Mouse (Mus musculus): Measurements from ENCODE around the gene Cdh23. TPM values are rescaled to one million over a fixed set of nuclear protein-coding genes. Genes with fewer than 3 reads are reported as not detected.
A peak's percentile ranks its signal among the peaks of the same experiment; 100 is the strongest.

Cdh23 gene
- total and polyA plus RNA-seq, 2 experiments from 2014 or later: 1.9 to 13.1 TPM

DNA sequence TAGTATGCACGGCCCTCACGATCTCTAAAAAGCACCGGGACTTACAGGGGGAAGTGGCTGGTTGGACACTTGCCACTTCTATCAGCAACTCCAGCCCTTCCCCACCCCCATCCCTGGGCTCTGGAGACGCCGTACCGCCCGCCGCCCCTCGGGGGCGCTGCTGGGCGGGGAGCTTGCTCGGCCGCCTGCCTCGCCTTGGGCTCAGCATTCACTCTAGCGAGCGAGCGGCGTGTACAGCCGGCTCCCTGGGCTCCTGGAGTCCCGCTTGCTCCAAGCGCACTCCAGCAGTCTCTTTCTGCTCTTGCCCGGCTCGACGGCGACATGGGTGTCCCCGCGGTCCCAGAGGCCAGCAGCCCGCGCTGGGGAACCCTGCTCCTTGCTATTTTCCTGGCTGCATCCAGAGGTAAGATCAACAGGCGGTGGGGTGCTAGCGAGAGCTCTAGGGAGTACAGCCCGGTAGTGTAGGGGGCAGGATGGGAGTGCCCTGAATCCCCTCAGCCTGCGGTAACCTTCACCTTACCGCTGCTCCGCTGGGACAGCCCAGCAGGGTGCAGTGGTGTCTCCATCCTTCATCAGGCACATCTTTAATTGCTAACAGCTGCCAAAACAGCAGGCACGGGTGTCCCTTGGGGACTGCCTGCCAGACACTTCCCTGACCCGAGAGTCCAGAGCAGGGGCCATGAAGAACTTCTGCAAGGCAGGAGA, 349.4 kb downstream of the Cdh23 start, which contains the start of gene Vsir:
Gene Vsir, plus strand, starts transcription at position 151 of the 705 bp plus-strand sequence.
- ATAC-seq (peak; percentile 75), DNase-seq (peak; percentile 69)
- H3K9ac ChIP-seq: no peak within 1 kb of the TSS
- H3K4me3 ChIP-seq (ENCODE audit: low read depth, low read length): peak within 1 kb of the TSS; percentile 12; the same call in 1 of the 2 replicates
- no peak within 1 kb of the TSS for H3K27ac ChIP-seq (ENCODE audit: low read depth, low read length)
- H3K9me3 ChIP-seq (ENCODE audit: low read length): no peaks in the 10 kb centered on the region
- WGBS: 2% methylated on average over 37 of the region's 37 CpGs
- TF ChIP-seq CTCF (IDR thresholded peaks at IDR 0.05; ENCODE audit: low read depth): peak; percentile 59
- H3K4me2 ChIP-seq (ENCODE audit: low read depth): peak within 1 kb of the TSS; percentile 29
- H3K36me3 ChIP-seq (ENCODE audit: insufficient read depth): no peaks in the 10 kb centered on the region
- peaks cover 8% of the 10 kb centered on the region for H3K27me3 ChIP-seq (ENCODE audit: insufficient read depth, low read length)
- H3K4me1 ChIP-seq (ENCODE audit: insufficient read depth): no peaks in the 10 kb centered on the region

DNA sequence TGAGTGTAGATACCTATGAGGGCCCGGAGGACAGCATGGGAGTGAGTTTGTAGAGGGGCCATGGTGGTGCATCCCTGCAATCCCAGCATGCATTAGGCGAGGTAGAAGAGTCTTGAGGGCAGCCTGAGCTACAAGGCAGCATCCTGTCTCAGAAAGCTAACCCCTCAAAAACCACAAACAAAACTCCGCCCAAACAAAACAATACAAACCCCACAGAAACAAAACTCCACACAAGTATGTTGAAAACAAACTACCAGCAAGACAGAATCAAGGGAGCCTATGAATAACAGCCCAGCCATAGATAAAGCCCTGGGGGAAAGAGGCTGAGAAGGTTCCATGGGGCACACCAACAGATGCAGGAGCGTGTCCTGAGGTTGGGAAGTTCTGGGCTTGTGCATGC, 350.2 kb downstream of the Cdh23 start:
- DNase-seq: no peak
- H3K27ac ChIP-seq (ENCODE audit: low read depth, low read length): no peak overlapping the region
- TF ChIP-seq CTCF (IDR thresholded peaks at IDR 0.05; ENCODE audit: low read depth): no peak
- H3K9ac ChIP-seq: no peak overlapping the region
- no peak for ATAC-seq
- no peaks in the 10 kb centered on the region for H3K9me3 ChIP-seq (ENCODE audit: low read length)
- no peaks in the 10 kb centered on the region for H3K4me1 ChIP-seq (ENCODE audit: insufficient read depth)
- peak overlapping the region; percentile 29; the same call in 1 of the 2 replicates for H3K4me2 ChIP-seq (ENCODE audit: low read depth)
- no peaks in the 10 kb centered on the region for H3K36me3 ChIP-seq (ENCODE audit: insufficient read depth)
- peaks cover 8% of the 10 kb centered on the region for H3K27me3 ChIP-seq (ENCODE audit: insufficient read depth, low read length)
- WGBS: 82% methylated on average over 4 of the region's 4 CpGs
- H3K4me3 ChIP-seq (ENCODE audit: low read depth, low read length): no peak overlapping the region

DNA sequence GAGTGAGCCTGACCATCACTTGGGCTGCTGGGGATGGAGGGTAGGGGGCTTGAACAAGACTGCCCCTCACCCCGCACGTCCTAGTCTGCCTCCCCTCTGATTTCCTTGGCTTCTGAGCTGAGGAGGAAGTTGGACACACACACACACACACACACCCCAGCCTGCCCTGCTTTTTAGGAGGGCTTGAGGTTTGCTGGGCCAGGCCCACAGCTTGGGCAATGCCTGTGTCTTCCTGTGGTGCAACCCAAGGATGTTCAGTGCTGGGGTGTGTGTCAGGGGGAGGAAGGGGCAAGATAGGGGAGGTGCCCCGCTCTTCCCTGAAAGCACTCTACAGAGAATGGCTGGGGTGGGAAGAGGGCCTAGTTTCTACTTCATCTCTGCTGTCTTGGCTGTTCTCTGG, 352.2 kb downstream of the Cdh23 start:
- Histone ChIP-seq H3K4me1 (ENCODE audit: insufficient read depth) (no peaks in the 10 kb centered on the region), H3K9ac (no peak overlapping the region), H3K27ac (ENCODE audit: low read depth, low read length) (no peak overlapping the region), H3K27me3 (ENCODE audit: insufficient read depth, low read length) (peaks cover 8% of the 10 kb centered on the region), H3K4me2 (ENCODE audit: low read depth) (no peak overlapping the region), H3K36me3 (ENCODE audit: insufficient read depth) (no peaks in the 10 kb centered on the region), H3K4me3 (ENCODE audit: low read depth, low read length) (no peak overlapping the region), H3K9me3 (ENCODE audit: low read length) (no peaks in the 10 kb centered on the region)
- WGBS: 86% methylated on average over 3 of the region's 3 CpGs
- TF ChIP-seq CTCF (IDR thresholded peaks at IDR 0.05; ENCODE audit: low read depth): no peak
- ATAC-seq (no peak), DNase-seq (no peak)

DNA sequence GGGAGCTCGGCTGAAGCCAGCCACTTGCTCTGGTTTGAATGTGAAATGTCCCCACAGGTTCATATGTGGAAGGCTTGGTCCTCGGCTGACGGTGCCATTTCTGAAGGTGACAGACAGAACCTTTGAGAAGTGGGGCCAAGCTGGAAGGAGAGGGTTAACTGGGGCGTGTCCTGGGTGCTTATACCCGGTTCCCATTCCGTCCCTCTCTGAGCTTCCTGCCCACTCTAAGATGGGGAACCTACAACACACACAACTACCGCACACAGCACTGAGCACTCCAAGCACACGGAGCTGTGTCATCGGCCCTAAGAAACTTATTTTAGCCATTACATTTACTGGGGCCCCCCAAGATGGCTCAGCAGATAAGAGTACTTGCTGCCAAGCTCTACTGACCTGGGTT, 354.8 kb downstream of the Cdh23 start:
- no peak for ATAC-seq

DNA sequence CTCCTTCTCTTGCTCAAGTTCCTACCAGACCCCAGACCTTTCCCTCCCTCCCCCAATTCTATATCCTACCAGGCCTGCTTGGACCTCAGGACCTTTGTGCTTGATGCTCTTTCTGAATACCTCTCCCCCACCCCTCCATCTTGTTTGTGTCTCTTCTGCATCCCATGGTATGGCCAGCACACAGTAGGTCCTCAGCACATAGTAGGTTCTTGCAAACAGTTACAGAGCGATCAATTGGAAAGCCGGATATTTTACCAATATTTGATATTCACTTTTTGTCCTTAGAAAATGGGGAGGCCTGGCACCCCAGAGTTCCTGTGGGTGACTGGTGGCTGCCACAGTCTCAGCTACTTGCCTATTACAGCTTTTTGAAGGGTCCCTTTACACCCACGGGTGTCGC, 361.3 kb downstream of the Cdh23 start:
- 89% methylated on average over 4 of the region's 4 CpGs for WGBS
- no peaks in the 10 kb centered on the region for H3K4me1 ChIP-seq (ENCODE audit: insufficient read depth)
- ATAC-seq (no peak), DNase-seq (no peak)
- no peaks in the 10 kb centered on the region for H3K27me3 ChIP-seq (ENCODE audit: insufficient read depth, low read length)
- no peak overlapping the region for H3K9ac ChIP-seq
- H3K36me3 ChIP-seq (ENCODE audit: insufficient read depth): no peaks in the 10 kb centered on the region
- no peak overlapping the region for H3K27ac ChIP-seq (ENCODE audit: low read depth, low read length)
- H3K9me3 ChIP-seq (ENCODE audit: low read length): no peaks in the 10 kb centered on the region
- H3K4me2 ChIP-seq (ENCODE audit: low read depth): no peak overlapping the region
- TF ChIP-seq CTCF (IDR thresholded peaks at IDR 0.05; ENCODE audit: low read depth): no peak
- H3K4me3 ChIP-seq (ENCODE audit: low read depth, low read length): no peak overlapping the region

More for the DNA sequence above, 354.8 kb downstream of the Cdh23 start:
- Histone ChIP-seq H3K9ac (no peak overlapping the region), H3K36me3 (ENCODE audit: insufficient read depth) (no peaks in the 10 kb centered on the region), H3K27ac (ENCODE audit: low read depth, low read length) (no peak overlapping the region), H3K9me3 (ENCODE audit: low read length) (no peaks in the 10 kb centered on the region), H3K4me2 (ENCODE audit: low read depth) (no peak overlapping the region), H3K27me3 (ENCODE audit: insufficient read depth, low read length) (peaks cover 8% of the 10 kb centered on the region), H3K4me1 (ENCODE audit: insufficient read depth) (no peaks in the 10 kb centered on the region), H3K4me3 (ENCODE audit: low read depth, low read length) (no peak overlapping the region)
- TF ChIP-seq CTCF (IDR thresholded peaks at IDR 0.05; ENCODE audit: low read depth): no peak
- WGBS: 77% methylated on average over 9 of the region's 9 CpGs
- no peak for DNase-seq

DNA sequence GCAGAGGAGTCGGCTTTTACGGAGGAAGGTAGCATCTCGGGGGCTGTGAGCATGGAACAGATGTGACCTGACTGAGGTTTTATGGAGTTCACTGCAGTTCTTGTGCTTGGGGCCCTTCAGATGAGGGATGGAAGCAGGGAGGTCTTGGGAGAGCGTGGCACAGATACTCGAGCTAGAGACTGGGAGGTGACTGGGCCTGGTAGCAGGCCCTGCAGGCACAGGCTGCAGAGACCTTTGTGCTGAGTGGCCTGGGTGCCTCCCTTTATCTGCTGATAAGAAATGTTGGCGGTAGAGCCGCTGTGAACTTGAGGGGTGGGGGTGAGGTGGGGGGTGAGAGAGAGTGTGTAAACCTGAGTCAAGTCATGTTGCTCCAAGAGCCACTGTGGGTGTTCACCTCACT, 361.7 kb downstream of the Cdh23 start:
- H3K4me2 ChIP-seq (ENCODE audit: low read depth): no peak overlapping the region
- H3K4me3 ChIP-seq (ENCODE audit: low read depth, low read length): no peak overlapping the region
- no peaks in the 10 kb centered on the region for H3K9me3 ChIP-seq (ENCODE audit: low read length)
- 86% methylated on average over 7 of the region's 7 CpGs for WGBS
- no peaks in the 10 kb centered on the region for H3K36me3 ChIP-seq (ENCODE audit: insufficient read depth)
- H3K27me3 ChIP-seq (ENCODE audit: insufficient read depth, low read length): no peaks in the 10 kb centered on the region
- DNase-seq (no peak), ATAC-seq (no peak)
- no peak overlapping the region for H3K27ac ChIP-seq (ENCODE audit: low read depth, low read length)
- H3K4me1 ChIP-seq (ENCODE audit: insufficient read depth): no peaks in the 10 kb centered on the region
- no peak overlapping the region for H3K9ac ChIP-seq
- TF ChIP-seq CTCF (IDR thresholded peaks at IDR 0.05; ENCODE audit: low read depth): no peak

DNA sequence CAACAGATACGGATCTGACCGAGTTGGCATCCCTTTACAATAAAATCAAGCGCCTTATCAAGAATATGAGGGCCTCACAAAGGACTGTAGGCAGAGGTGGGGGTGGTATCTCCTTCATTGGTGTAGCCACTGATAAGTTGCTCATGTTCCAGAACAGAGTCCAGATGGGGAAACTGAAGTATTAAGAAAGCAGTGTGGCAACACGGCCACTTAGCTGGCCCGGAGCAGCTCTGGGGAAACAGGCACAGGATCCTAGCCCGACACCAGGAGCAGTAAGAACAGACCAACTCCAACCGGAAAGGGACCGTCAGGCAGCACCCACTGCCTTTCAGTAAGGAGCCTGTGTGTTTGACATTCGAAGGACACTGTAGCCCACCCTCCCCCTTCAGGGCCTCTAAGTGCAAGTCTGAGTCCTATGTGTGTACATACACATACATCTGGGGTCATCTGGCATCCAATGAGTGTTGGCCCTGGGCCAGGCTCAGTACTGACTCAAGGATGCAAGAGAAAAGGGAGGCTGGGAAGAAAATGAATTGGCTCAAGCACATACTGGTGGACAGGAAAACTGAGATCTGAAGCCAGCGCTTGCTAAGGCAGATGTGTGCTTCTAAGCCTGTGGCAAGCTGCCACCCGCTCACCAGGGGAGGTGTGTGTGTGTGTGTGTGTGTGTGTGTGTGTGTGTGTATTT, 367.2 kb downstream of the Cdh23 start:
- no peaks in the 10 kb centered on the region for H3K9me3 ChIP-seq (ENCODE audit: low read length)
- 77% methylated on average over 11 of the region's 11 CpGs for WGBS
- no peak overlapping the region for H3K27ac ChIP-seq (ENCODE audit: low read depth, low read length)
- H3K9ac ChIP-seq: no peak overlapping the region
- no peak overlapping the region for H3K4me2 ChIP-seq (ENCODE audit: low read depth)
- H3K27me3 ChIP-seq (ENCODE audit: insufficient read depth, low read length): no peaks in the 10 kb centered on the region
- DNase-seq: peak; percentile 29
- H3K4me1 ChIP-seq (ENCODE audit: insufficient read depth): no peaks in the 10 kb centered on the region
- TF ChIP-seq CTCF (IDR thresholded peaks at IDR 0.05; ENCODE audit: low read depth): no peak
- no peak for ATAC-seq
- no peak overlapping the region for H3K4me3 ChIP-seq (ENCODE audit: low read depth, low read length)
- H3K36me3 ChIP-seq (ENCODE audit: insufficient read depth): no peaks in the 10 kb centered on the region

All from forebrain, postnatal 0 days (tissue).